10 mouse cellular contexts compared by ENCODE assay signal in the genomic region with DNA sequence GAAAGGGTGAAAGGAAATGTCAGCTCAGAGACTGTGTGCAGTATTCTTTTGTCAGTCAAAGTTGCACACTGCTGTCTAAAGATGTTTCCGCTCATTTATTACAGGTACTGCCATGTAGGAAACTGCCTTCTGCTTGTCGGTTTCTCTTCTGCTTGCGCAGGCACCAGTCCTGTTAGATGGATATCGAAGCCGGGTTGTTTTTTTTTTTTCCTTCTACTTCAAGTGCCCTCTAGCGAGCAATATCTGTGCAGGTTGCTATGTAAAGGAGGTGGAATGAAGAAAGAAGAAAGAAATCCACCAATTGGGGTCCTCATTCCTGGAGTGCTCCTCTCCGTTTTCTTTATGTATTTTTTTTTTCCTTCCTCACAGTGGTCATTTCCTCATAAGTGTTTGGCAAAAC. TPM values are rescaled to one million over a fixed set of nuclear protein-coding genes. Genes with fewer than 3 reads are reported as not detected.
DNase-seq lines count a peak whose midpoint lies in the region; ATAC-seq and TF ChIP-seq lines count a peak whose summit lies in the region.
"Had no signal": no experiment of that assay in that cellular context is flagged by ENCODE, and none has a peak within 500 bp of the region (broad histone marks: within the 10 kb centered on the region; RNA-seq: fewer than 3 reads in every experiment).

No protein-coding gene starts in this region.

- no peaks in the 10 kb centered on the region for H3K9me3 ChIP-seq in embryonic facial prominence, embryonic 11.5 days (replicated peaks; ENCODE audit: control insufficient read depth, low read length)
- H3K9me3 ChIP-seq in embryonic facial prominence, embryonic 10.5 days: no peaks in the 10 kb centered on the region
- no peaks in the 10 kb centered on the region for H3K9me3 ChIP-seq in lung, embryonic 14.5 days (ENCODE audit: low read depth, low read length)
- no peaks in the 10 kb centered on the region for H3K9me3 ChIP-seq in embryonic facial prominence, embryonic 15.5 days (replicated peaks)
- H3K9me3 ChIP-seq in neural tube, embryonic 14.5 days (ENCODE audit: control insufficient read depth, low read length): no peaks in the 10 kb centered on the region
- H3K9me3 ChIP-seq: limb, embryonic 12.5 days had no signal

- no peak overlapping the region for H3K9ac ChIP-seq in embryonic facial prominence, embryonic 11.5 days (replicated peaks; ENCODE audit: low read length)
- no peak overlapping the region for H3K9ac ChIP-seq in lung, embryonic 14.5 days
- H3K9ac ChIP-seq in embryonic facial prominence, embryonic 15.5 days: no peak overlapping the region
- no peak overlapping the region for H3K9ac ChIP-seq in neural tube, embryonic 14.5 days (replicated peaks; ENCODE audit: low read depth, low read length)
- H3K9ac ChIP-seq: limb, embryonic 12.5 days had no signal

- peak; percentile 34 for TF ChIP-seq CTCF in lung, embryonic 14.5 days (IDR thresholded peaks at IDR 0.05; ENCODE audit: low read depth)

- peaks cover 8% of the 10 kb centered on the region for H3K27me3 ChIP-seq in embryonic facial prominence, embryonic 11.5 days (ENCODE audit: control insufficient read depth, insufficient read depth, low read length)
- peaks cover 36% of the 10 kb centered on the region for H3K27me3 ChIP-seq in embryonic facial prominence, embryonic 10.5 days (replicated peaks; ENCODE audit: low read depth, poor library complexity, severe bottlenecking)
- peaks cover 10% of the 10 kb centered on the region; the same call in 1 of the 2 replicates for H3K27me3 ChIP-seq in lung, embryonic 14.5 days (ENCODE audit: insufficient read depth, low read length)
- H3K27me3 ChIP-seq in embryonic facial prominence, embryonic 15.5 days: peaks cover 11% of the 10 kb centered on the region
- no peaks in the 10 kb centered on the region for H3K27me3 ChIP-seq in neural tube, embryonic 14.5 days (ENCODE audit: control insufficient read depth, insufficient read depth, low read length)

- H3K4me2 ChIP-seq in embryonic facial prominence, embryonic 11.5 days (ENCODE audit: low read depth, low read length): no peak overlapping the region
- H3K4me2 ChIP-seq in lung, embryonic 14.5 days: peak overlapping the region; percentile 43; the same call in 1 of the 2 replicates
- 0 out of 2 replicates have a peak overlapping the region, but pooled peaks have one; percentile 8 for H3K4me2 ChIP-seq in embryonic facial prominence, embryonic 15.5 days (replicated peaks)
- H3K4me2 ChIP-seq in neural tube, embryonic 14.5 days (ENCODE audit: low read depth, low read length): peak overlapping the region; percentile 36
- H3K4me2 ChIP-seq: limb, embryonic 12.5 days had no signal

- H3K27ac ChIP-seq in embryonic facial prominence, embryonic 11.5 days (replicated peaks; ENCODE audit: low read depth, low read length): no peak overlapping the region
- H3K27ac ChIP-seq in embryonic facial prominence, embryonic 10.5 days (replicated peaks): no peak overlapping the region
- H3K27ac ChIP-seq in lung, embryonic 14.5 days (ENCODE audit: low read depth): no peak overlapping the region
- H3K27ac ChIP-seq in embryonic facial prominence, embryonic 15.5 days (replicated peaks): no peak overlapping the region
- no peak overlapping the region for H3K27ac ChIP-seq in neural tube, embryonic 14.5 days (ENCODE audit: low read depth, low read length)
- H3K27ac ChIP-seq: limb, embryonic 12.5 days had no signal

- H3K36me3 ChIP-seq in embryonic facial prominence, embryonic 11.5 days (replicated peaks; ENCODE audit: control insufficient read depth, insufficient read depth, low read depth, low read length): no peaks in the 10 kb centered on the region
- no peaks in the 10 kb centered on the region for H3K36me3 ChIP-seq in embryonic facial prominence, embryonic 10.5 days (replicated peaks)
- no peaks in the 10 kb centered on the region for H3K36me3 ChIP-seq in lung, embryonic 14.5 days (ENCODE audit: insufficient read depth)
- H3K36me3 ChIP-seq in embryonic facial prominence, embryonic 15.5 days: no peaks in the 10 kb centered on the region
- no peaks in the 10 kb centered on the region for H3K36me3 ChIP-seq in neural tube, embryonic 14.5 days (ENCODE audit: control insufficient read depth, insufficient read depth, low read length)
- H3K36me3 ChIP-seq: limb, embryonic 12.5 days had no signal

- DNase-seq in embryonic facial prominence, embryonic 11.5 days (ENCODE audit: low spot score): peak; percentile 48
- DNase-seq in embryonic facial prominence, embryonic 10.5 days (ENCODE audit: low spot score): no peak
- DNase-seq in lung, embryonic 14.5 days: peak; percentile 61
- DNase-seq in lung, postnatal 4 days: no peak
- DNase-seq in spleen, adult 12 weeks (ENCODE audit: low spot score): no peak
- no peak for DNase-seq in thymus, postnatal 0 days (ENCODE audit: low spot score)
- DNase-seq: adrenal gland, adult 2 months had no signal

- no peak overlapping the region for H3K4me3 ChIP-seq in embryonic facial prominence, embryonic 11.5 days (ENCODE audit: low read depth, low read length)
- H3K4me3 ChIP-seq in embryonic facial prominence, embryonic 10.5 days: no peak overlapping the region
- no peak overlapping the region for H3K4me3 ChIP-seq in lung, embryonic 14.5 days (ENCODE audit: low read depth, low read length)
- H3K4me3 ChIP-seq in embryonic facial prominence, embryonic 15.5 days (replicated peaks): no peak overlapping the region
- no peak overlapping the region for H3K4me3 ChIP-seq in neural tube, embryonic 14.5 days (ENCODE audit: low read depth, low read length)
- H3K4me3 ChIP-seq: limb, embryonic 12.5 days had no signal

- no peak for ATAC-seq in embryonic facial prominence, embryonic 11.5 days (replicated peaks; ENCODE audit: insufficient number of reproducible peaks, low FRiP score, low TSS enrichment, low read depth)
- ATAC-seq in lung, embryonic 14.5 days (ENCODE audit: insufficient read depth): no peak
- ATAC-seq in embryonic facial prominence, embryonic 15.5 days (ENCODE audit: insufficient number of reproducible peaks, low FRiP score, low TSS enrichment, low read depth): no peak
- no peak for ATAC-seq in neural tube, embryonic 14.5 days (ENCODE audit: low read depth)

- H3K4me1 ChIP-seq in embryonic facial prominence, embryonic 11.5 days (ENCODE audit: control insufficient read depth, insufficient read depth, low read length): no peaks in the 10 kb centered on the region
- H3K4me1 ChIP-seq in embryonic facial prominence, embryonic 10.5 days: peaks cover 6% of the 10 kb centered on the region
- H3K4me1 ChIP-seq in lung, embryonic 14.5 days (ENCODE audit: insufficient read depth): no peaks in the 10 kb centered on the region
- peaks cover 6% of the 10 kb centered on the region for H3K4me1 ChIP-seq in embryonic facial prominence, embryonic 15.5 days
- H3K4me1 ChIP-seq in neural tube, embryonic 14.5 days (ENCODE audit: control insufficient read depth, insufficient read depth, low read length): no peaks in the 10 kb centered on the region

- WGBS in embryonic facial prominence, embryonic 11.5 days: 24% methylated on average over 7 of the region's 7 CpGs
- WGBS in embryonic facial prominence, embryonic 10.5 days: 24% methylated on average over 7 of the region's 7 CpGs
- WGBS in lung, embryonic 14.5 days: 18% methylated on average over 7 of the region's 7 CpGs
- WGBS in embryonic facial prominence, embryonic 15.5 days: 19% methylated on average over 7 of the region's 7 CpGs
- 17% methylated on average over 7 of the region's 7 CpGs for WGBS in neural tube, embryonic 14.5 days

RNA-seq across cellular contexts. Expression of a gene that starts 5.2 kb away (rescaled TPM):
- polyA plus RNA-seq in embryonic facial prominence, embryonic 11.5 days (2014; fragmentation: Nextera tagmentation; extraction: Ambion mirVana): 0.93 and 1.2 TPM in 2 replicates
- 1.0 and 1.2 TPM in 2 replicates for polyA plus RNA-seq in embryonic facial prominence, embryonic 10.5 days (2016; fragmentation: Nextera tagmentation; extraction: Ambion mirVana)
- polyA plus RNA-seq in lung, embryonic 14.5 days (2014; fragmentation: Nextera tagmentation; extraction: Ambion mirVana): 6.8 and 8.3 TPM in 2 replicates
- polyA plus RNA-seq in embryonic facial prominence, embryonic 15.5 days (2015; fragmentation: Nextera tagmentation; extraction: Ambion mirVana): 3.4 and 3.9 TPM in 2 replicates
- polyA plus RNA-seq in neural tube, embryonic 14.5 days (2014; fragmentation: Nextera tagmentation; extraction: Ambion mirVana): 86.7 and 134 TPM in 2 replicates
- polyA plus RNA-seq in thymus, postnatal 0 days (2015; fragmentation: Nextera tagmentation; extraction: Ambion mirVana): 11.8 and 13.0 TPM in 2 replicates
- polyA plus RNA-seq: adrenal gland, adult 2 months had no signal

Comparison
In these comparisons a context has a peak if more than half of its experiments do, and no peak if none do; other contexts are left out.
1. DNase-seq: peak in embryonic facial prominence, embryonic 11.5 days (single experiment) and lung, embryonic 14.5 days (single experiment); none in embryonic facial prominence, embryonic 10.5 days (single experiment), lung, postnatal 4 days (0 of 2), spleen, adult 12 weeks (single experiment) and thymus, postnatal 0 days (single experiment).